Mouse (Mus musculus): ENCODE measurements around the gene Lmtk3. TPM values are rescaled to one million over a fixed set of nuclear protein-coding genes. Genes with fewer than 3 reads are reported as not detected.

Gene Lmtk3
- polyA plus RNA-seq, 1 experiment from 2014 or later = 1.1 TPM

GRCm38 (mm10) chr7:45832428-45832827, 48.9 kb downstream of the Lmtk3 start:
- peaks cover 47% of the 10 kb centered on the region for H3K27me3 ChIP-seq (replicated peaks)
- H3K9ac ChIP-seq = no peak overlapping the region
- peaks cover 2% of the 10 kb centered on the region; the same call in 1 of the 2 replicates for H3K36me3 ChIP-seq
- H3K4me2 ChIP-seq = peak overlapping the region; percentile 73
- no peak overlapping the region for H3K27ac ChIP-seq
- no peaks in the 10 kb centered on the region for H3K9me3 ChIP-seq
- WGBS = 11% methylated on average over 30 of the region's 30 CpGs
- peak overlapping the region; percentile 44 for H3K4me3 ChIP-seq (replicated peaks)
- peaks cover 23% of the 10 kb centered on the region; the same call in 1 of the 2 replicates for H3K4me1 ChIP-seq
- ATAC-seq (ENCODE audit: insufficient read depth, low FRiP score, low read depth) = no peak

DNA sequence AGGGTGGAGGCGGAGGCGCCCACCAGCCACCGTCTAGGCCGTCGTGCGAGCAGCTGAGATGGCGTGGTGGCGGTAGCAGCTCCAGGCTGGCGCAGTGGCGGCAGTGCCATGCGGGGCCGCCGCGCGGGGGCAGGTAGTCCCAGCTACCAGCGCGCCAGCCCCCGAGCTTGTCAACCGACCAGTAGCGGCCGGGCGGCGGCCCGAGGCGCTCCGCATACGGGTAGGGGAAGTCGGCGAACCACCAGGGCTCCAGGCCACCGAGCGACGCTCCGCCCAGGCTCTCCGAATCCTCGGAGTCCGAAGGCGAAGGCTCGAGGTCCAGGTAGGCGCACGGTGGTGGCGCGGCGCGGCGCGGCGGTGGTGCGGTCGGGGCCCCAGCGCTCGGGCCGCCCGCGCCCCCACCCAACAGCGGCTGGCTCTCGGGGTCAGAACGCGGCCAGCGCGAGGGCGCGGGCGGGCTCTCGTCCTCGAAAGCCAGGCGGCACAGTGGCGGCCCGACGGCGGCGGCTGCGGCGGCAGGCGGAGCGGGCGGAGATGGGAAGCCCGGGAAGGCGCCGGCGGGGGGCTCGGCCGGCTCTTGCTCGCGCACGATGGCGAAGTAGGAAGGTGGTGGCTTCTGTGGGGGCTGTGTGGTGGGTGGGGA, 49.7 kb downstream of the Lmtk3 start:
- H3K9me3 ChIP-seq = no peaks in the 10 kb centered on the region
- WGBS = under 1% methylated on average over 72 of the region's 86 CpGs
- peaks cover 23% of the 10 kb centered on the region; the same call in 1 of the 2 replicates for H3K4me1 ChIP-seq
- no peaks in the 10 kb centered on the region for H3K36me3 ChIP-seq
- H3K9ac ChIP-seq = no peak overlapping the region; the same call in 1 of the 2 replicates
- peak overlapping the region; percentile 44 for H3K4me3 ChIP-seq (replicated peaks)
- ATAC-seq (ENCODE audit: insufficient read depth, low FRiP score, low read depth) = peak; percentile 20; the same call in 1 of the 2 replicates
- no peak overlapping the region for H3K27ac ChIP-seq
- H3K27me3 ChIP-seq (replicated peaks) = peaks cover 47% of the 10 kb centered on the region
- H3K4me2 ChIP-seq = peak overlapping the region; percentile 73

DNA sequence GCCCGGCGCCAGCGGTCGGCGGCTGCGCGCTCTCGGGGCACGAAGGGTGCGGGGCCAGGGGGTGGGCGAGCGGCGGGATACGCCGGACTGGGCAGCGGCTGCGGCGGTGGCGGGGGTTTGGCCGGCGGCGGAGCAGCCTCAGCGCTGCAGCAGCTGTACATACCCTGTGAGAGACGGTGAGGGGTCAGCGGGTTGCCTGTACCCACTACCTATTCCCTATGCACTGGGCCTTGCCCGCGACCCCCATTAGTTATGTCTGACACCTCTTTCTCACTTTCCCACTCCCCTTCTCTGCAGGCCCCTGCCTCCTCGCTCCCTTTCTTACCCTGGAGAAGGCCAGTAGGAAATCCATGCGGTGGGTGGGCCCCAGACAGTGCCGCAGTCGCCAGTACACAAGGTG, 50.4 kb downstream of the Lmtk3 start:
- Histone ChIP-seq H3K4me3 (replicated peaks) (peak overlapping the region; percentile 44), H3K27ac (no peak overlapping the region), H3K9me3 (no peaks in the 10 kb centered on the region), H3K27me3 (replicated peaks) (peaks cover 47% of the 10 kb centered on the region), H3K36me3 (no peaks in the 10 kb centered on the region), H3K4me1 (peaks cover 23% of the 10 kb centered on the region; the same call in 1 of the 2 replicates), H3K4me2 (peak overlapping the region; percentile 73), H3K9ac (no peak overlapping the region; the same call in 1 of the 2 replicates)
- ATAC-seq (ENCODE audit: insufficient read depth, low FRiP score, low read depth) = no peak
- WGBS = 5% methylated on average over 19 of the region's 31 CpGs

DNA sequence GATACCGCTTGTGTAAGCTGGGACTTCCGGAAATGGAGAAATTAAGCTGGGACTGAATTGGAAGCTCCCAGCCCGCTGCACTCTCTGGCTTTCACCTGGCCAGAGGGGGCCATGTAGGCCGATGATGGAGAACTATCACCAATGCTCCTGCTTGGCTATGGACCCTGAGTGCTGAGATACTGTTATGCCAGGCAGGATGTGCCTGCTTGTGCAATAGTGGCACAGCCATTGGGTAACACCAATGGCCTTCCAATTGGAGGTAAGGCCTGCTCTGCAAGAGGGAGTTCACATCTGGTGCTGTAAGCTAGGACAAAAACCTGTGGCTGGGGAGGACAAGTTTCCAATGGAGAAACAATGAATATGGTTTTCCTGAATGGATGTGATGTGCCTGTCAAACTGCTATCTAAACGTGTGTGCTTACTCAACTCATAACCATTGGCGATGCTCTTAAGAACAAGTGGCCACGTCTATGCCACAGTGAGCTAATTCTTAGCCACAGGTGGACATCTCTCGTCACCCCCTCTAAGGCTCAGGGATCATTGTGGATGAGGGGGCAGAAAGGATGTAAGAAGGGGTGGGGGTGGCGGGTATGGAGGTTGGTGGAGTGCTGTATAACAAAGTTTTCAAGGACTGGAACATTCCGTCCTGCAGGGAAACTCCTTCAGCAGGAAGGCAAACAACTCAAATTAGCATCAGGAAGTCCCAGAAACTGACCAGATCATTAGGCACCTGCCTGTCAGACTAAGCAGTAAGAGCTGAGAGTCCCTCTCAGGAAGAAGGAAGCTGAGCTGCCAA, 59.6 kb downstream of the Lmtk3 start:
- no peak overlapping the region for H3K9ac ChIP-seq
- no peaks in the 10 kb centered on the region for H3K4me1 ChIP-seq
- H3K27me3 ChIP-seq (replicated peaks) = no peaks in the 10 kb centered on the region; the same call in 1 of the 2 replicates
- no peaks in the 10 kb centered on the region for H3K9me3 ChIP-seq
- 84% methylated on average over 10 of the region's 10 CpGs for WGBS
- H3K4me2 ChIP-seq = no peak overlapping the region
- no peaks in the 10 kb centered on the region for H3K36me3 ChIP-seq
- no peak overlapping the region for H3K27ac ChIP-seq
- ATAC-seq (ENCODE audit: insufficient read depth, low FRiP score, low read depth) = no peak
- H3K4me3 ChIP-seq (replicated peaks) = no peak overlapping the region

DNA sequence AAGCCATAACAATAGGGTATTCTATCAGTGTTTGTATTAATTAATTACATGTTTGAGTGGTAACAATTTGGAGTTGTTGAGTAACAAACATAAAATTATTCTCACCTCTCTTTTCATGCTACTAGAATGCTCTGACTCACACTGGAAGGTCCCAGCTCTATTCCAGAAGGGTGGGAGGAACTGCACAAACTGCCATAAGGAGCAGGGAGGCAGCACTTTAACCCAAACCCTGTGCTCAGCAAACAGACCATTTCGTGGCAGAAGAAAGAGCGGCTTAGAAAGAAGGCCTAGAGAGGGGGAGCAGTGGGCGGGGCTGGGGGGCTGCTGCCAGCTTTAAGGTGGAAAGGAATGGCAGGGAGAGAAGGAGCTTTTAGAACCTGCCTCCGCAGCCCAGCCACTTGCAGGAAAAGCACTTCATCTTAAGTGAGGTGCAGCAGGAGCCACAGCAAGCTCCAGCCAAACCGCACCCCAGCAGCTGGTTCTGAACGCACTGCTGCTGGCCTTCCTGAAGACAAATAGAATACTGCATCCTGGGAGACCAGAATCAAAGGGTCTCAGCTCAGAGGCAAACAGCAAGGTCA, 65.0 kb downstream of the Lmtk3 start:
- no peak overlapping the region for H3K9ac ChIP-seq

GRCm38 (mm10) chr7:45850661-45851060, 67.1 kb downstream of the Lmtk3 start:
- Histone ChIP-seq H3K4me3 (replicated peaks) (no peak overlapping the region), H3K27me3 (replicated peaks) (no peaks in the 10 kb centered on the region), H3K4me1 (no peaks in the 10 kb centered on the region), H3K27ac (no peak overlapping the region), H3K4me2 (no peak overlapping the region), H3K36me3 (no peaks in the 10 kb centered on the region), H3K9me3 (no peaks in the 10 kb centered on the region), H3K9ac (no peak overlapping the region)
- no peak for ATAC-seq (ENCODE audit: insufficient read depth, low FRiP score, low read depth)
- 54% methylated on average over 3 of the region's 3 CpGs for WGBS

More for the DNA sequence above, 65.0 kb downstream of the Lmtk3 start:
- Histone ChIP-seq H3K36me3 (no peaks in the 10 kb centered on the region), H3K4me2 (no peak overlapping the region), H3K9me3 (no peaks in the 10 kb centered on the region), H3K4me3 (replicated peaks) (no peak overlapping the region), H3K27me3 (replicated peaks) (no peaks in the 10 kb centered on the region), H3K4me1 (no peaks in the 10 kb centered on the region), H3K27ac (no peak overlapping the region)
- ATAC-seq (ENCODE audit: insufficient read depth, low FRiP score, low read depth) = peak; percentile 35; the same call in 1 of the 2 replicates
- WGBS = 14% methylated on average over 6 of the region's 6 CpGs

- H3K4me1 ChIP-seq = peaks cover 17% of the 10 kb centered on the region
These were observed 69.6 kb downstream of the Lmtk3 start for GRCm38 (mm10) chr7:45853089-45853488.

More at GRCm38 (mm10) chr7:45853089-45853488, 69.6 kb downstream of the Lmtk3 start:
- Histone ChIP-seq H3K4me3 (replicated peaks) (no peak overlapping the region), H3K4me2 (no peak overlapping the region), H3K27ac (no peak overlapping the region), H3K9ac (no peak overlapping the region), H3K27me3 (replicated peaks) (0 out of 2 replicates have a peak, but pooled peaks cover 10% of the 10 kb centered on the region), H3K36me3 (no peaks in the 10 kb centered on the region), H3K9me3 (no peaks in the 10 kb centered on the region)
- no peak for ATAC-seq (ENCODE audit: insufficient read depth, low FRiP score, low read depth)
- 79% methylated on average over 12 of the region's 12 CpGs for WGBS

Other genes starting within 250 kb of the Lmtk3 start
- gene Hsd17b14, start 228.8 kb upstream of the Lmtk3 start, polyA plus RNA-seq (2015; fragmentation: Nextera tagmentation; extraction: Ambion mirVana) = 2.2 and 3.9 TPM in 2 replicates
- gene Bcat2, start 213.6 kb upstream of the Lmtk3 start, polyA plus RNA-seq (2015; fragmentation: Nextera tagmentation; extraction: Ambion mirVana) = 78.8 and 87.1 TPM in 2 replicates
- gene Fgf21, start 168.2 kb upstream of the Lmtk3 start, polyA plus RNA-seq (2015; fragmentation: Nextera tagmentation; extraction: Ambion mirVana) = 0.18 and 0.41 TPM in 2 replicates
- 0.76 and 0.84 TPM in 2 replicates for gene Fut1, start 166.4 kb upstream of the Lmtk3 start, polyA plus RNA-seq (2015; fragmentation: Nextera tagmentation; extraction: Ambion mirVana)
- gene Izumo1, start 161.9 kb upstream of the Lmtk3 start, polyA plus RNA-seq (2015; fragmentation: Nextera tagmentation; extraction: Ambion mirVana) = 0.19 and 0.31 TPM in 2 replicates
- gene Rasip1, start 156.2 kb upstream of the Lmtk3 start, polyA plus RNA-seq (2015; fragmentation: Nextera tagmentation; extraction: Ambion mirVana) = 11.0 and 11.6 TPM in 2 replicates
- 7.4 and 9.5 TPM in 2 replicates for gene Mamstr, start 143.8 kb upstream of the Lmtk3 start, polyA plus RNA-seq (2015; fragmentation: Nextera tagmentation; extraction: Ambion mirVana)
- 5.2 and 6.7 TPM in 2 replicates for gene Fut2, start 117.3 kb upstream of the Lmtk3 start, polyA plus RNA-seq (2015; fragmentation: Nextera tagmentation; extraction: Ambion mirVana)
- 0.70 and 1.0 TPM in 2 replicates for gene Ntn5, start 99.7 kb upstream of the Lmtk3 start, polyA plus RNA-seq (2015; fragmentation: Nextera tagmentation; extraction: Ambion mirVana)
- 3.6 and 4.5 TPM in 2 replicates for gene Sec1, start 89.3 kb upstream of the Lmtk3 start, polyA plus RNA-seq (2015; fragmentation: Nextera tagmentation; extraction: Ambion mirVana)
- gene Car11, start 83.9 kb upstream of the Lmtk3 start, polyA plus RNA-seq (2015; fragmentation: Nextera tagmentation; extraction: Ambion mirVana) = 9.6 and 10.1 TPM in 2 replicates
- 2.8 and 4.4 TPM in 2 replicates for gene Dbp, start 78.7 kb upstream of the Lmtk3 start, polyA plus RNA-seq (2015; fragmentation: Nextera tagmentation; extraction: Ambion mirVana)
- 954 and 1,069 TPM in 2 replicates for gene Rpl18, start 68.3 kb upstream of the Lmtk3 start, polyA plus RNA-seq (2015; fragmentation: Nextera tagmentation; extraction: Ambion mirVana)
- 35.4 and 36.7 TPM in 2 replicates for gene Sphk2, start 65.7 kb upstream of the Lmtk3 start, polyA plus RNA-seq (2015; fragmentation: Nextera tagmentation; extraction: Ambion mirVana)
- gene Fam83e, start 62.5 kb upstream of the Lmtk3 start, polyA plus RNA-seq (2015; fragmentation: Nextera tagmentation; extraction: Ambion mirVana) = 12.8 and 13.3 TPM in 2 replicates
- 0.45 TPM in 1 of 2 replicates, not detected in the other for gene Spaca4, start 57.9 kb upstream of the Lmtk3 start, polyA plus RNA-seq (2015; fragmentation: Nextera tagmentation; extraction: Ambion mirVana)
- 6.7 and 14.4 TPM in 2 replicates for gene Sult2b1, start 931 bp downstream of the Lmtk3 start, polyA plus RNA-seq (2015; fragmentation: Nextera tagmentation; extraction: Ambion mirVana)
- gene Cyth2, start 30.8 kb downstream of the Lmtk3 start, polyA plus RNA-seq (2015; fragmentation: Nextera tagmentation; extraction: Ambion mirVana) = 85.0 and 103 TPM in 2 replicates
- gene Kcnj14, start 41.0 kb downstream of the Lmtk3 start, polyA plus RNA-seq (2015; fragmentation: Nextera tagmentation; extraction: Ambion mirVana) = 1.0 and 1.4 TPM in 2 replicates
- 57.0 and 64.3 TPM in 2 replicates for gene Grwd1, start 47.2 kb downstream of the Lmtk3 start, polyA plus RNA-seq (2015; fragmentation: Nextera tagmentation; extraction: Ambion mirVana)
- gene Kdelr1, start 89.0 kb downstream of the Lmtk3 start, polyA plus RNA-seq (2015; fragmentation: Nextera tagmentation; extraction: Ambion mirVana) = 72.0 and 79.7 TPM in 2 replicates
- 0.64 and 0.67 TPM in 2 replicates for gene Grin2d, start 94.6 kb downstream of the Lmtk3 start, polyA plus RNA-seq (2015; fragmentation: Nextera tagmentation; extraction: Ambion mirVana)
- gene Syngr4, start 113.0 kb downstream of the Lmtk3 start, polyA plus RNA-seq (2015; fragmentation: Nextera tagmentation; extraction: Ambion mirVana) = 0.80 and 1.1 TPM in 2 replicates
- 5.8 and 6.8 TPM in 2 replicates for gene Tmem143, start 113.2 kb downstream of the Lmtk3 start, polyA plus RNA-seq (2015; fragmentation: Nextera tagmentation; extraction: Ambion mirVana)
- gene Emp3, start 137.7 kb downstream of the Lmtk3 start, polyA plus RNA-seq (2015; fragmentation: Nextera tagmentation; extraction: Ambion mirVana) = 195 and 238 TPM in 2 replicates
- 3.6 and 4.5 TPM in 2 replicates for gene Ccdc114, start 140.3 kb downstream of the Lmtk3 start, polyA plus RNA-seq (2015; fragmentation: Nextera tagmentation; extraction: Ambion mirVana)
- gene Abcc6, start 246.6 kb downstream of the Lmtk3 start, polyA plus RNA-seq (2015; fragmentation: Nextera tagmentation; extraction: Ambion mirVana) = 1.3 and 2.0 TPM in 2 replicates
- 44.7 and 54.1 TPM in 2 replicates for gene Nomo1, start 250.0 kb downstream of the Lmtk3 start, polyA plus RNA-seq (2015; fragmentation: Nextera tagmentation; extraction: Ambion mirVana)

Data from stomach, embryonic 15.5 days (tissue).